Mouse (Mus musculus) liver, adult 10 weeks (tissue): ENCODE results near the gene Fam217a. TPM values are rescaled to one million over a fixed set of nuclear protein-coding genes. Genes with fewer than 3 reads are reported as not detected.

Source experiments
- polyA plus RNA-seq: library from polyadenylated mRNA; stranded (reverse); fragments of 350-450 nt; fragmentation: Illumina TruSeq; extraction: RNeasy Lipid Tissue Mini Kit (QIAGEN cat#74804); gene quantifications from one replicate; pipeline ENCODE4 v1.2.3, GENCODE M21; 2014; ENCODE audit warnings: low read depth, low replicate concordance

Fam217a gene
- 0.21 TPM for polyA plus RNA-seq

DNA sequence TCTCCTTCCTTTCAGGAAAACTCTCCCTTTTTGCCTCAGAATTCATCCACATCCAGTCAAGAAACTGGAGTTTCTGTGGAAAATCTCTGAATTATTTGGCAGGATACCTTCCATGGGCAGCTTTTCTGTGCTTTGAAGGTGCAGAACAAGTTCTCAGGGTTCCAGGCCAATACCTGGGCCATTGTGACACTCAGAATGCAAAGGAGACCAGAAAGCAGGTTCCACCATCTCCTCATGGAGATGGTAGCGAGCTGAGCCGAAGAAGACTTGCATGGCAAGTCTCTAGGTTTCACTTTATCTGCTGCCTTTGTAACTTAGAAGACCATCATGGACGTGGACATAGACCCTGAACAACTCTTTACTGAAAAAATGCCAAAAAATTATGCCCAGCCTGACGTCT, at the start of gene Fam217a, which contains the start of gene 4933417A18Rik:
TSS of gene Fam217a (minus strand) at position 101 of the 400 bp plus-strand sequence.
TSS of gene 4933417A18Rik (plus strand) at position 200 of the 400 bp plus-strand sequence.

DNA sequence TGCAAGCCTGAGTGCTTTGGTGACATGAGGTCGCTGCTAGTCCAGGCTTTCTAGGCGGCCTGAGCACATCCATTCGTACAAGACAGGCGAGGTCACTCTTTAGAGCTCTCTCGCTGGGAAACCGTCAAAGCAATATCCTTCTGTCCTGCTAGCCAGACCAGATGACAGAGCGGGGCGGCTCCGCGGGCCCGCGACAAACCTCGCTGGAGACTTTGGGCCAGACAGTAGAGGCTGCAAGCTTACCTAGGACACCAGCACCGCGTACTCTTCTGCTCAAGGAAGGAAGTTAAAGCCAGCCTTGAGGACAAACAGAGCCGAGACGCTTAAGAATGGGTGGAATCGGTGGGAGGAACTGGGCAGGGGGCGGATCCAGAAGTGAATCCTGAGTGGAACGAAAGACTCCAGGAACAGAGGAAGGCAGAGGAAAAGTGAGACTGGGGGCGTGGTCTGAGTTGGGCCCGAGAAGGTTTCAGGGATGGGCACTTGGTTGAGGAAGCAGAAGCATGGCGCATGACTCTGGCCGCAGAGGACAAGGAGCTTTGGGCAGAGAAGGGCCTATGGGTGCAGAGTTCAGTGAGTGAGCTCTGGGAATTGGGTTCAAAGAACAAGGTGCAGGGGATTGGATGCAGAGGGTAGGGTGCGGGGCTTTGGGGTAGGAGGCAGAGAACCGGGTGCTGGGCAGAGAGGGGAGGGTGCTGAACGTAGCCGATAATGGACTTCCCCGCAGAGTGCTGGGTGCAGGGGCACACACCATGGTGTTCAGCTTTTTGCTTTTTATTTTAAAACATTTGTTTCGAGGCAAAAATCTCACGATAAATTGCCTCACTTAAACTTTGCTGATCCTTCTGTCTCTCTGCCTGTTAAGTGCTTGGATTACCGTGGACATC, 39.6 kb upstream of the Fam217a start, which contains the start of gene Eci3:
TSS of gene Eci3 (minus strand) at position 300 of the 887 bp plus-strand sequence.

DNA sequence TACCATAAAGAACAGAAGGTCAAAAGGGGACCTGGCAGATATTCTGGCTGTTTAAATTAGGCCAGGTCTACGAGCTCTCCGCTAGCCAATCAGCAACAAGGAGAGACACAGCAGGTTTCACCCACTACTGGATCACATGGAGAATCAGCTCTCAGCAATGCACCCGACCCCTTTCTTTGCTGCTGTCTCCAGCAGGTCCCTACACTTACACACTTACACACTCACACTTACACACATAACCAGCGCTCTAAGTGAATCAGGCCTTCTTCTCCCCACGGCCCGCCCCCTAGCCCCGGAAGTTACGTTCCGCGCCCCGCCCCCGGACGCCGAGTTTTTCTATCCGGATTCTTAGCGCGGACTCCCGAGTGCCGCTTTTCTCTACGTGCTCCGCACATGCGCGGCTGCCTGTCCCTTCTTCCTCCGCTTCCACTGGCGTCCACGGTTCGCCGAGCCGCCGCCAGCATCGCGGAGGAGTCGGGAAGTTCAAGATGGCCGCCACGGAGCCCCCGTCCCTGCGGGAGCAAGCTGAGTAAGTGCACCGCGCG, 48.9 kb downstream of the Fam217a start, which contains the start of gene Prpf4b:
TSS of gene Prpf4b (plus strand) at position 137 of the 545 bp plus-strand sequence.

Other genes with a start within 250 kb of the Fam217a start
- not detected for gene Fam50b, start 189.5 kb downstream of the Fam217a start, polyA plus RNA-seq
- 60.4 TPM for gene Prpf4b, start 49.0 kb downstream of the Fam217a start, polyA plus RNA-seq
- not detected for gene 4933417A18Rik, start 99 bp upstream of the Fam217a start, polyA plus RNA-seq
- gene Eci3, start 39.5 kb upstream of the Fam217a start, polyA plus RNA-seq = 16.5 TPM
- gene Eci2, start 102.8 kb upstream of the Fam217a start, polyA plus RNA-seq = 373 TPM